Mouse (Mus musculus) midbrain, embryonic 12.5 days (tissue): Measurements from ENCODE around the gene Atxn2. TPM values are rescaled to one million over a fixed set of nuclear protein-coding genes. Genes with fewer than 3 reads are reported as not detected.

Experiments
- ATAC-seq: fragments of 200-750 bp; cut with Nextera tagmentation; 2 replicates; pipeline ENCODE4 v1.8.0; 2017; ENCODE audit warnings: low read depth, moderate TSS enrichment, moderate library complexity; ENCODE audit not compliant: low FRiP score
- H3K27ac ChIP-seq: fragments of 300-500 bp; sonication (generic); replicated peaks from 2 replicates; pipeline ENCODE4 v1.5.1; 2016; ENCODE audit warnings: mild to moderate bottlenecking
- H3K27me3 ChIP-seq: fragments of 300-500 bp; sonication (generic); 2 replicates; pipeline ENCODE4 v1.6.1; 2016; ENCODE audit warnings: mild to moderate bottlenecking
- H3K36me3 ChIP-seq: fragments of 300-500 bp; sonication (generic); 2 replicates; pipeline ENCODE4 v1.6.1; 2016
- H3K4me1 ChIP-seq: fragments of 300-500 bp; sonication (generic); 2 replicates; pipeline ENCODE4 v1.6.1; 2016
- H3K4me2 ChIP-seq: fragments of 300-500 bp; sonication (generic); replicated peaks from 2 replicates; pipeline ENCODE4 v1.6.1; 2016; ENCODE audit warnings: mild to moderate bottlenecking, moderate library complexity
- H3K4me3 ChIP-seq: fragments of 300-500 bp; sonication (generic); 2 replicates; pipeline ENCODE4 v1.5.1; 2016; ENCODE audit warnings: mild to moderate bottlenecking
- H3K9ac ChIP-seq: fragments of 300-500 bp; sonication (generic); replicated peaks from 2 replicates; pipeline ENCODE4 v1.6.1; 2016; ENCODE audit warnings: mild to moderate bottlenecking, moderate library complexity
- H3K9me3 ChIP-seq: fragments of 300-500 bp; sonication (generic); 2 replicates; pipeline ENCODE4 v1.6.1; 2016; ENCODE audit warnings: mild to moderate bottlenecking
- WGBS: fragments of 180-500 bp; shearing (Covaris S2); methylation state at CpG from one replicate; pipeline ENCODE4 v1.1.7; 2016; 5-methylcytosine and 5-hydroxymethylcytosine counted together
- microRNA-seq: library from miRNA; unstranded; fragments of <30 nt; microRNA quantifications from one replicate; pipeline ENCODE4, GENCODE M21; 2017
- polyA plus RNA-seq: library from polyadenylated mRNA; unstranded; fragments of >200 nt; fragmentation: Nextera tagmentation; extraction: Ambion mirVana; gene quantifications from 2 replicates; pipeline ENCODE4 v1.2.1, GENCODE M21; 2016

Gene Atxn2
- polyA plus RNA-seq, 1 experiment from 2014 or later = 68.1 TPM

DNA sequence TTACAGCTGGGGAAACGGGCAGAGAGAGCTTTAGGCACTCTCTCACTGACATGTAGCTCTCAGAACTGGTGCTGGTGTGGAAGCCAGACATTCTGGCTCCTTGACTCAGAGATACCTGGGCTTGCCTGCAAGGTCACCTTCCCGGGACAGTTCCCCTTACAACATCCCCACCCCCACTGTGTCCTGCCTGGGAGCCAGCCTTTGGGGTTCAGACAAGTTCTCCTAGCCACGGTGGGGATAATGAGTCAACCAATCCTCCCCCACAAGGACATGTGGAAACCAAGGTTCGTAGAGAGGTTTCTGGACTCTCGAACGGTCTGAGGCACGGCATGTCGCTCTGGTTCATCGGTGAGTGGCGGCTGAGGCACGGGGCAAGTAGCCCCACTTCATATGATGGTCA, 145.6 kb downstream of the Atxn2 start:
- Histone ChIP-seq H3K36me3 (peaks cover 54% of the 10 kb centered on the region), H3K27ac (no peak overlapping the region), H3K4me1 (peaks cover 15% of the 10 kb centered on the region), H3K9ac (no peak overlapping the region), H3K4me2 (no peak overlapping the region), H3K4me3 (no peak overlapping the region), H3K27me3 (no peaks in the 10 kb centered on the region), H3K9me3 (peaks cover 7% of the 10 kb centered on the region; the same call in 1 of the 2 replicates)
- 88% methylated on average over 11 of the region's 11 CpGs for WGBS
- no peak for ATAC-seq

- Histone ChIP-seq H3K27me3 (no peaks in the 10 kb centered on the region), H3K36me3 (peaks cover 37% of the 10 kb centered on the region), H3K9me3 (peaks cover 7% of the 10 kb centered on the region; the same call in 1 of the 2 replicates), H3K4me1 (peaks cover 14% of the 10 kb centered on the region), H3K4me2 (no peak overlapping the region), H3K4me3 (no peak overlapping the region), H3K9ac (no peak overlapping the region), H3K27ac (no peak overlapping the region)
- ATAC-seq = no peak
- 89% methylated on average over 12 of the region's 12 CpGs for WGBS
These were observed 147.3 kb downstream of the Atxn2 start for GRCm38 (mm10) chr5:121858427-121858826.

GRCm38 (mm10) chr5:121861964-121862363, 150.8 kb downstream of the Atxn2 start:
- H3K27me3 ChIP-seq = no peaks in the 10 kb centered on the region
- peaks cover 28% of the 10 kb centered on the region for H3K36me3 ChIP-seq
- peaks cover 7% of the 10 kb centered on the region; the same call in 1 of the 2 replicates for H3K9me3 ChIP-seq
- no peak overlapping the region for H3K4me3 ChIP-seq
- H3K4me1 ChIP-seq = peaks cover 4% of the 10 kb centered on the region; the same call in 1 of the 2 replicates
- no peak overlapping the region for H3K4me2 ChIP-seq
- no peak overlapping the region for H3K9ac ChIP-seq
- WGBS = 57% methylated on average over 5 of the region's 5 CpGs
- ATAC-seq = no peak
- H3K27ac ChIP-seq = no peak overlapping the region

- H3K36me3 ChIP-seq = peaks cover 39% of the 10 kb centered on the region
- 0 out of 2 replicates have a peak overlapping the region, but pooled peaks have one; percentile 17 for H3K4me2 ChIP-seq
- ATAC-seq = no peak
- H3K9ac ChIP-seq = no peak overlapping the region
- 9% methylated on average over 7 of the region's 11 CpGs for WGBS
- H3K27ac ChIP-seq = no peak overlapping the region
- no peak overlapping the region for H3K4me3 ChIP-seq
- peaks cover 4% of the 10 kb centered on the region; the same call in 1 of the 2 replicates for H3K4me1 ChIP-seq
- H3K27me3 ChIP-seq = no peaks in the 10 kb centered on the region
- H3K9me3 ChIP-seq = peaks cover 7% of the 10 kb centered on the region; the same call in 1 of the 2 replicates
These were observed 153.2 kb downstream of the Atxn2 start for GRCm38 (mm10) chr5:121864330-121864729.

Small RNA genes lying within 50 kb of the gene (microRNA-seq; reads per million reads assigned to microRNA genes)
- gene Mir7031 = not detected

Other genes with a start within 250 kb of the Atxn2 start
- gene Adam1b, start 207.9 kb upstream of the Atxn2 start, polyA plus RNA-seq = 0.07 TPM in 1 of 2 replicates, not detected in the other
- gene Adam1a, start 165.9 kb upstream of the Atxn2 start, polyA plus RNA-seq = 3.0 and 3.4 TPM in 2 replicates
- not detected in 2 replicates for gene Gm42878, start 165.9 kb upstream of the Atxn2 start, polyA plus RNA-seq
- 56.4 and 58.2 TPM in 2 replicates for gene Mapkapk5, start 165.4 kb upstream of the Atxn2 start, polyA plus RNA-seq
- gene Aldh2, start 117.5 kb upstream of the Atxn2 start, polyA plus RNA-seq = 92.5 and 94.1 TPM in 2 replicates
- 1.3 and 1.7 TPM in 2 replicates for gene Acad12, start 92.4 kb upstream of the Atxn2 start, polyA plus RNA-seq
- gene Acad10, start 50.8 kb upstream of the Atxn2 start, polyA plus RNA-seq = 1.9 and 2.3 TPM in 2 replicates
- 49.0 and 51.5 TPM in 2 replicates for gene Brap, start 50.8 kb upstream of the Atxn2 start, polyA plus RNA-seq
- 8.8 and 9.0 TPM in 2 replicates for gene Sh2b3, start 126.3 kb downstream of the Atxn2 start, polyA plus RNA-seq
- 53.0 and 53.5 TPM in 2 replicates for gene Pheta1, start 137.6 kb downstream of the Atxn2 start, polyA plus RNA-seq